Mouse (Mus musculus) layer of hippocampus, adult 2 months (tissue): ENCODE data around the gene Nfib. TPM values are rescaled to one million over a fixed set of nuclear protein-coding genes. Genes with fewer than 3 reads are reported as not detected.
A peak's percentile ranks its signal among the peaks of the same experiment; 100 is the strongest.

Source experiments
- DNase-seq, 2 experiments: peaks; one replicate each; pipeline ENCODE4 v3.0.0; 2022; ENCODE audit warnings: low spot score in 2 of 2
- H3K27ac ChIP-seq: fragments of 200-600 bp; 2 replicates; pipeline ENCODE4 v1.8.1; 2022
- H3K4me3 ChIP-seq: fragments of 200-600 bp; 2 replicates; pipeline ENCODE4 v1.8.1; 2022; ENCODE audit warnings: mild to moderate bottlenecking
- CTCF ChIP-seq: fragments of 200-600 bp; conservative IDR thresholded peaks from 2 replicates; pipeline ENCODE4 v1.8.1; 2022; ENCODE audit warnings: antibody characterized with exemption, mild to moderate bottlenecking, moderate library complexity
- total RNA-seq, 2 experiments: library from RNA; stranded (reverse); gene quantifications; 2 replicates each; pipeline ENCODE4 v1.2.3; 2021

Gene Nfib
- total RNA-seq, 2 experiments from 2014 or later, result 174 to 186 TPM

- H3K27ac ChIP-seq, result peak overlapping the region; percentile 52; the same call in 1 of the 2 replicates
- no peak for TF ChIP-seq CTCF
- no peak overlapping the region for H3K4me3 ChIP-seq
- no peak for DNase-seq
Observed at GRCm38 (mm10) chr4:82456908-82457307, 248.6 kb downstream of the Nfib start.

GRCm38 (mm10) chr4:82456323-82456713 is 249.2 kb downstream of the Nfib start:
- no peak for TF ChIP-seq CTCF
- no peak for DNase-seq
- Histone ChIP-seq H3K27ac (no peak overlapping the region), H3K4me3 (no peak overlapping the region)

DNA sequence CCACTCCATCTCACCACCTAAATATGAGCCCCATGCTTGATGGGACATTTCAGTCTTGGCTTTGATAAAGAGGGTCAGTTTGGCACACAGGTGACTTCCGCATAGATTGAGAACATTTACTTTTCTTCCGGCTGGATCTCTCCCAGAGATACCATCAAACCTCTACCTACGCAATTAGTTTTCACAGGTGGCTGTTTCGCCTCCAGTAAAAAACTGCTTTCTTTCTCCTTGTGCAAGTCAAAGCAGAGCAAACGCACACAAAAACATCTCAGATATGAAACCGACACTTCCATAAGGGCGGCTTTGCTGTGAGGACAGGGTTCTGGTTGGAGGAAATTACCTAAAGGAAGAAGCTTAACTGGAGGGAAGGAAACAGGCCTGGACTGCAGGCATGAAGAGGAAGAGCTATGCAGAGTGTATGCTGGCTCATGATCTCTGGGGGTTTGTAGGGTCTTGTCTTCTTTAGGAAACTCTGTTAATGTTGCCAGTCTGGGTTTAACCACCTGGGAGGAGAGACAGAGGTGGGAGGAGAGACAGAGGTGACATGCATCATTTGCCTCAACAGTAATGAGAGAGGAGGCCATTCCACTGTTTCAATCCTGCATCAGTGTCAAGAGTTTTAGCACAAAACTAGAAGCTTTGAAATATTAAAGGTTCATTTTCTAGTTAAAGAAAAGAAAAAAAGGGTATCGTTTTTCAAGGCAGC is 249.8 kb downstream of the Nfib start:
- TF ChIP-seq CTCF, result no peak
- Histone ChIP-seq H3K27ac (peak overlapping the region; percentile 66), H3K4me3 (no peak overlapping the region)
- no peak for DNase-seq

DNA sequence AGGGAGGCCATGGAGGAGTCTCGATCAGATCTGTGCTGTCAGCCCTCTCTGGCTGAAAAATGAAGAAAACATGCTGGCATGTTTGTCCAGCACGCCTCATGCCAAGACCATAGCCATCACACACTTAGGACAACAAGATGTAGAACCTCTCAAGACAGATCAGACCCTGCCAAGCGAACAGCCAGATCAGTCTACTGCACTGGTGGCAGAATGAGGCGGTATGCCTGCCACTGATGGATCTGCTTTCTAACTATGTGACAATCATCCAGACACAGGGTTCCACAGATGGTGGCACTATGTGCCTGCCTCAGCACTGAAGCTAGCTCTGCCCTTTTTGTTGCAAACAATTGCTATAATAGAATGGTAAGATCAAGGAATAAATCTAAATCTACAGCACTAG is 250.6 kb downstream of the Nfib start:
- DNase-seq, result peak; percentile 23 to 39
- no peak overlapping the region for H3K4me3 ChIP-seq
- TF ChIP-seq CTCF, result no peak; the same call in 1 of the 2 replicates
- peak overlapping the region; percentile 66 for H3K27ac ChIP-seq

GRCm38 (mm10) chr4:82453341-82453740 is 252.2 kb downstream of the Nfib start:
- H3K4me3 ChIP-seq, result no peak overlapping the region
- no peak for TF ChIP-seq CTCF
- DNase-seq, result no peak
- no peak overlapping the region for H3K27ac ChIP-seq

GRCm38 (mm10) chr4:82452905-82453304 is 252.6 kb downstream of the Nfib start:
- no peak for DNase-seq
- no peak for TF ChIP-seq CTCF
- Histone ChIP-seq H3K4me3 (no peak overlapping the region), H3K27ac (no peak overlapping the region; the same call in 1 of the 2 replicates)

GRCm38 (mm10) chr4:82447061-82447671 is 258.4 kb downstream of the Nfib start:
- H3K4me3 ChIP-seq, result no peak overlapping the region
- no peak for TF ChIP-seq CTCF
- DNase-seq, result peak; percentile 71 to 78
- peak overlapping the region; percentile 63; the same call in 1 of the 2 replicates for H3K27ac ChIP-seq

DNA sequence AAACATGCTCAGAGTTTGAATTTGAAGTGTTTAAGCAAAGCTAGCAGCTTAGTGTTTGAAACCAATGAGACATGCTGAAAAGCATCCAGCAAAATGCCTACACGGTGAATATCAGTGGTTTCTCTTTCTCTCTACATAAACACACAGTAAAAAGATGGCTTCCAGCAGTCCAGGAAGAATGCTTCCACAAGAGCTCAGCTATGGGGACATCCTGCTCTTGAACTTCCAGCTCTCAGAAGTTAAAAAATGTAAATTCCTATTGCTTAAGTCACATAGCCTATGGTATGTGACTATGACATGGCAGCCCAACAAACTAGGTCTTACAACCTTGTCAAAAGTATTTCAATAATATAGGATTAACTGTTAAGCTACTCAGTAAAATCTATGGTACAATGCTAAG is 261.5 kb downstream of the Nfib start:
- no peak overlapping the region for H3K4me3 ChIP-seq
- TF ChIP-seq CTCF, result no peak
- no peak for DNase-seq
- H3K27ac ChIP-seq, result no peak overlapping the region; the same call in 1 of the 2 replicates

- H3K27ac ChIP-seq, result no peak overlapping the region; the same call in 1 of the 2 replicates
- DNase-seq, result no peak
- TF ChIP-seq CTCF, result no peak
- H3K4me3 ChIP-seq, result no peak overlapping the region
Observed at GRCm38 (mm10) chr4:82443441-82443840, 262.1 kb downstream of the Nfib start.

GRCm38 (mm10) chr4:82443003-82443402 is 262.5 kb downstream of the Nfib start:
- no peak for DNase-seq
- H3K27ac ChIP-seq, result peak overlapping the region; percentile 24; the same call in 1 of the 2 replicates
- no peak for TF ChIP-seq CTCF
- no peak overlapping the region for H3K4me3 ChIP-seq

DNA sequence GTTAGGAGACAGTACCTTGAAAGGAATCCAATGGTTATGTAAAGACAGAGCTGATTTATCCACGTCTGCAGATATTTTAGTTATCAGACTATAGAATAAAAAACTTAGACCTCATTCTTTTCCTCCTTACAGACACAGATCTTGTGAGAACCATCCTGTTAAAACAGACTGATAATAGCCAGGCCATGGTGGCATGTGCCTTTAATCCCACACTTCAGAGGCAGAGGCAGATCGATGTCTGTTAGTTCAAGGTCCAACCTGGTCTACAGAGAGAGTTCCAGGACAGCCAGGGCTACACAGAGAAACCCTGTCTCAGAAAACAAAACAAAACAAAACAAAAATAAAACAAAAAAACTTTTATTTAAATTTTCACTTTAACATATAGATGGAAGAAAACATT is 264.9 kb downstream of the Nfib start:
- Histone ChIP-seq H3K27ac (peak overlapping the region; percentile 29; the same call in 1 of the 2 replicates), H3K4me3 (no peak overlapping the region)
- no peak for DNase-seq
- TF ChIP-seq CTCF, result no peak

GRCm38 (mm10) chr4:82439813-82440212 is 265.7 kb downstream of the Nfib start:
- TF ChIP-seq CTCF, result no peak
- peak overlapping the region; percentile 29; the same call in 1 of the 2 replicates for H3K27ac ChIP-seq
- no peak overlapping the region for H3K4me3 ChIP-seq
- no peak for DNase-seq

- no peak for TF ChIP-seq CTCF
- no peak overlapping the region for H3K27ac ChIP-seq
- no peak overlapping the region for H3K4me3 ChIP-seq
- no peak for DNase-seq
Observed at GRCm38 (mm10) chr4:82438631-82439030, 266.9 kb downstream of the Nfib start.
